Mouse (Mus musculus) heart, postnatal 25 days (tissue): ENCODE results near the gene Slc48a1. TPM values are rescaled to one million over a fixed set of nuclear protein-coding genes. Genes with fewer than 3 reads are reported as not detected.

Experiments
- DNase-seq: peaks from one replicate; pipeline ENCODE4 v3.0.0; 2022; ENCODE audit warnings: low spot score
- intact Hi-C: fragments of 180-260 bp; cut with DNase I; formaldehyde crosslinking; loops from one replicate; pipeline ENCODE4 v1.15.1; 2025
- total RNA-seq, 2 experiments: library from RNA; stranded (reverse); gene quantifications; 2 replicates each; pipeline ENCODE4 v1.2.3; 2021

The Slc48a1 gene
- total RNA-seq, 2 experiments from 2014 or later: 76.5 to 83.0 TPM

- DNase-seq: no peak
- intact Hi-C loops: loop anchor here (1.0 to 5.0 kb wide), 2 partner anchors 59 to 175 kb away; no protein-coding TSS in a partner anchor
Measured at GRCm38 (mm10) chr15:97776919-97777318, 1.4 kb upstream of the Slc48a1 start.

GRCm38 (mm10) chr15:97779576-97779975 lies 1.3 kb downstream of the Slc48a1 start:
- DNase-seq: no peak
- intact Hi-C loops: loop anchor here (1.0 to 5.0 kb wide), 2 partner anchors 59 to 173 kb away; no protein-coding TSS in a partner anchor

DNA sequence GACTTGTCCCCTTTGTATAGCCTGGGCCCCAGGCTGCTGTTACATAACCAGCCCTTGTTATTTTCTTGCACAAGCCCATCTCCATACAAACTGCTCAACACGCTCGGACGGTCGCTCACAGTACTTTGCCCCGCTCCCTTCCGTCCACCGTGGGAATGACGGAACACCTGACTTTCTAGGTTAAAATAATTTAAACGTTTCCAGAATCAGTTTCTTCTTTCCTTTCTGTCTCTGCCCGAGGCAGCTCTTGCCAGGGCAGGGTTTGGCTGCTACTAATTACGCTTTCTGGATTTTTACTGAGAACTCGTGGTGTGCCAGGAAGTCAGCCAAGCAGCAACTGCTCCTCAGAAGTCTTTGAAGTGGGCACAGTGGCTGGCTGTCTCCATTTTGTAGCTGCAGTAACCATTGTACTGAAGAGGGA lies 2.3 kb downstream of the Slc48a1 start:
- intact Hi-C loops: loop anchor here (5.0 kb wide), 1 partner anchor 113 kb away; no protein-coding TSS in a partner anchor
- DNase-seq: no peak

- no peak for DNase-seq
- intact Hi-C loops: loop anchor here (5.0 kb wide), 1 partner anchor 115 kb away; no protein-coding TSS in a partner anchor
Measured at GRCm38 (mm10) chr15:97781961-97782748, 3.8 kb downstream of the Slc48a1 start.

DNA sequence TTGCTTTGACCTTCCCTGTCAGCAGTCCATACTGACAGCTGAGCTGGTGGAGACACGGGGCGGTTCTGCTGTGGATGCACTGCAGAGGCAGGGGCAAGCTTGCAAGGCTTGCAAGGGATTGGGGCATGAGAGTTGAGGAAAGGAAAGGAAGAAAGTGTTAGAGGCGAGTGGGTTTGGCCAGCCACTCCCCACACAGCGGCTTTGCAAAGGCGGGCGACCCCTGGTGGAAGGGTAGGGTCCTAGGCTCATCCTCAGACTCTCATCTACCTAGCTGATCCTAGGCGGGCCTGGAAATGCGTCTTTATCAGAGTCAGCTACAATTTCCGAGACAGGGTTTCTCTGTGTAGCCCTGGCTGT lies 4.4 kb downstream of the Slc48a1 start:
- intact Hi-C loops: loop anchor here (5.0 kb wide), 1 partner anchor 115 kb away; no protein-coding TSS in a partner anchor
- DNase-seq: peak; percentile 55

GRCm38 (mm10) chr15:97784092-97784559 lies 5.8 kb downstream of the Slc48a1 start:
- intact Hi-C loops: loop anchor here (1.0 to 5.0 kb wide), 2 partner anchors 65 to 117 kb away; no protein-coding TSS in a partner anchor
- DNase-seq: peak; percentile 76

DNA sequence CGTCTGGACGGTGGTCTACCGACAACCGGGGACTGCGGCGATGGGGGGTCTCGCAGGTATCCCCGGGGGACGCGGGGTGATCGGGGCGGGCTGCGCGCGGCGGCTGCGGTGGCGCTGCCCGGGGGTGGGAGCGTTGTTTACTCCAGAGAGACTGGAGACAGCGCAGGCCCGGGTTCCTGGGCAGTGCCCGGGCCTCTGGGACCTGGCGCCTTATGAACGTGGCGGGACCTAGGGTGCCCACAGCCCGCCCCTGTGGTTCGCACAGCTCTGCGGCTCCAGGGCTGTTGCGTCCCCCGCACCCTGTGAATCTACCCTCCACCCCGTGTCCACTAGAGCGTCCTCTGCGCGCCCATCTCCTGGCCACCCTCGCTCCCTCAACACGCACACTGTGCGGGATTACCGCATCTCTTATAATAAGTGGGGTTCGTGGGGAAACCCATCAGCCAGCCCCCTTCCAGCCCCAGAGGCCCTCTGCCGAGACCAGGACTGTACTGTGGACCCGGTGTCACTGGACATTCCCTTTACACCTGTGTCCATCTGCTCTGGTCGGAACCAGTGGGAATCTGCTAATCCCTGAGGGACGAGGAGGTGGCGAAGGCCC lies 6.3 kb downstream of the Slc48a1 start:
- DNase-seq: no peak
- intact Hi-C loops: loop anchor here (1.0 to 5.0 kb wide), 3 partner anchors 43 to 117 kb away; no protein-coding TSS in a partner anchor

DNA sequence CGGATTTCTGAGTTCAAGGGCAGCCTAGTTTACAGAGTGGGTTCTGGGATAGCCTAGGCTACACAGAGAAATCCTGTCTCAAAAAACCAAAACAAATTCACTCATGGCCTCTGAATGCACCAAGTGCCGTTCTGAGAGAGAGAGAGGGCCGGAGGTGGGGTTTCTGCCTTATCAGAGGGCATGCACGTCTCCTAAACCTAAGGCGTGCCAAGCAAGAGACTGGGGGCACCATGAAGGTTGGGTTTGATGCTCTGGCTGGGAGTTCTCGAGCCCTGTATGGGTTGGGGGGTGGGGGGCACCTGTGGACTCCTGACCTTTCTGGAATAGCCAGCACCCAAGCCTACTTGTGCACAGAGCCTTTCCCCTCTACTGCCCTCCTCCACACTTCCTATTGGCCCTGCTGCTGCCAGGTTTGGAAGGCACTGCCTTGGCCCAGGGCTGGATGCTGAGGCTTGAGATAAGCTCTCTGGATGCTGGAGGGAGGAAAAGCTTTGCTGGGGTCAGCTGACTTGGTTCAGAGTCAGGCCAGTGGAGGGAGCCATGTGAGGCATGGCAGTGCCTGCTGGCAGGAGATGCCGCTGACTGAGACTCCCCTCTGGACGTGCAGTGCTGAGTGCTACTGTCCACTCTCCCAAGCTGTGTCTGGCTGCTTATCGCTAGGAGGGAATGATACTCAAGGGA lies 7.6 kb downstream of the Slc48a1 start:
- intact Hi-C loops: loop anchor here (5.0 kb wide), 1 partner anchor 41 kb away; no protein-coding TSS in a partner anchor
- peak; percentile 44 for DNase-seq

DNA sequence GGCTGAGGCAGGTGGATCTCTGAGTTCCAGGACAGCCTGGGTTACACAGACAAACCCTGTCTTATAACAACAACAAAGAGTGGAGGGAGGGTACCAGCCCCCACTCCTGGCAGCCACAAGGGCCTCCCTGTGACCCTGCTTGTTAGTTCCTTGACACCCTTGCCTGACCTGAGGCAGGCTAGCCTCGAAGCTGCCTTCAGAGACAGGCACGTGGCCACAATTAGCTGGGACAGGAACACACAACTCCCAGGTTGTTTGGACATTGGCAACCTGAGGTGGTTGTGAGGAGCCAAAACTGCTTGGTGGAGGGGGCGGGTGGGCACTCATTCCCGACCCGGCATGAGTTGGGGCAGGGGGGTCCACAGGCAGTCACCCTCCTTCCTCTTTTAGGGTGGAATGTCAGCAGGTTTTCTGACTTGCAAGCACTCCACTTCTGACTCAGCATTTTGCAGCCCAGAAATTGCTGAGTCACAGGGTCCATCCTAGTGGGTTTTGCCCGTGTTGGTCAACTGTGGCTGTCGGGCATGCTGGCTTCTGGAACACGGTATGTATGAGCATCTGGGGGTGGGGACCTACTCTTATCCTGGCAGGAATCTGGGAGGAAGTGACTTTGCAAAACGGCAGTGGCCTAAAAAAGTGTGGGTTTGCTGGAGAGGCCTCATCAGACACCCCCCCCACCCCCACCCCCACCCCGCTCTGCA lies 8.2 kb downstream of the Slc48a1 start:
- intact Hi-C loops: loop anchor here (5.0 kb wide), 1 partner anchor 41 kb away; no protein-coding TSS in a partner anchor
- DNase-seq: no peak

GRCm38 (mm10) chr15:97787148-97787798 lies 9.0 kb downstream of the Slc48a1 start:
- DNase-seq: no peak
- intact Hi-C loops: loop anchor here (5.0 kb wide), 1 partner anchor 40 kb away; no protein-coding TSS in a partner anchor

DNA sequence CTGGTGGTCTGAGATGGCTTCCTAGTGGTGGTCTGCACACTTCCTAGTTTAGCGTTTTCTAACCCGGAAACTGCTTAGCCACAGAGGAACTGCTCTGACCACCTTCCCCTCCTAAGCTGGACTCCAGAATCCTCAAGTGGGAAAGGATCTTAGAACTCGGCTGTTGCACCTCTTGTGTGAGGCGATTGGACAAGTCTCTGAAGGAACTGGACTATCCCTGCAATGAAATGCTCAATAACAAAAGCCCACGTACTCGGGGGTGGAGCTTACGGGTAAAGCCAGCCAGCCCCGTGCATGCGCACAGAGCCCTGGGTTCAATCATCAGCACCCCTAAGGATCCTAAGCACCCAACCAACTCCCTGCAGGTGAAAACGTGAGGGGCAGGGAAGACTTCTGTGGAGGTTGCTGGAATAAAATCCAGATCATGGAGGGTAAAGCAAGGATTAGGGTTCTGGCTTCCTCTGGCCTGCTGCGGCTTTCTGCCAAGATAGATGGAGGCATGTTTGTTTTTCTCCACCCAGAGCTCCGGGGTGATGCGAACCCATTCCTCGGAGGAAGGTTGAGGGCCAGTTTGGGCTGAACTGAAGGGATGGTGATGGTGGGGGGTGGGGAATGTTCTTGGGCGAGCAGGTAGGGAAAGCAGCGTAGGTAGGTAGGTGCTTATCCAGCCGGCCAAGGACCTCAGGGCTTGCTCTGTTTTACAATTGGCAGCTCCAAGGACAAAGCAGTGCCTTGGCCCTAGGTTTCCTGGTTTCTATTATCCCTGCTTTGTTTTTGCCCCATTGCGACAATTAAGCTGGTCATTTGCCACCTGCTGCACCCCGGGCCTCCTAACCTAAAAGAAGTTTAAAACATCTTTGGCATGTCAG lies 9.7 kb downstream of the Slc48a1 start:
- DNase-seq: no peak
- intact Hi-C loops: loop anchor here (5.0 kb wide), 1 partner anchor 39 kb away; no protein-coding TSS in a partner anchor

GRCm38 (mm10) chr15:97788821-97789220 lies 10.5 kb downstream of the Slc48a1 start:
- intact Hi-C loops: loop anchor here (5.0 kb wide), 1 partner anchor 38 kb away; no protein-coding TSS in a partner anchor
- DNase-seq: no peak

- intact Hi-C loops: loop anchor here (5.0 kb wide), 2 partner anchors 37 to 162 kb away; no protein-coding TSS in a partner anchor
- DNase-seq: no peak
Measured at GRCm38 (mm10) chr15:97789761-97790505, 11.6 kb downstream of the Slc48a1 start.

- intact Hi-C loops: loop anchor here (5.0 kb wide), 1 partner anchor 161 kb away; no protein-coding TSS in a partner anchor
- DNase-seq: no peak
Measured at GRCm38 (mm10) chr15:97791126-97791700, 12.9 kb downstream of the Slc48a1 start.

DNA sequence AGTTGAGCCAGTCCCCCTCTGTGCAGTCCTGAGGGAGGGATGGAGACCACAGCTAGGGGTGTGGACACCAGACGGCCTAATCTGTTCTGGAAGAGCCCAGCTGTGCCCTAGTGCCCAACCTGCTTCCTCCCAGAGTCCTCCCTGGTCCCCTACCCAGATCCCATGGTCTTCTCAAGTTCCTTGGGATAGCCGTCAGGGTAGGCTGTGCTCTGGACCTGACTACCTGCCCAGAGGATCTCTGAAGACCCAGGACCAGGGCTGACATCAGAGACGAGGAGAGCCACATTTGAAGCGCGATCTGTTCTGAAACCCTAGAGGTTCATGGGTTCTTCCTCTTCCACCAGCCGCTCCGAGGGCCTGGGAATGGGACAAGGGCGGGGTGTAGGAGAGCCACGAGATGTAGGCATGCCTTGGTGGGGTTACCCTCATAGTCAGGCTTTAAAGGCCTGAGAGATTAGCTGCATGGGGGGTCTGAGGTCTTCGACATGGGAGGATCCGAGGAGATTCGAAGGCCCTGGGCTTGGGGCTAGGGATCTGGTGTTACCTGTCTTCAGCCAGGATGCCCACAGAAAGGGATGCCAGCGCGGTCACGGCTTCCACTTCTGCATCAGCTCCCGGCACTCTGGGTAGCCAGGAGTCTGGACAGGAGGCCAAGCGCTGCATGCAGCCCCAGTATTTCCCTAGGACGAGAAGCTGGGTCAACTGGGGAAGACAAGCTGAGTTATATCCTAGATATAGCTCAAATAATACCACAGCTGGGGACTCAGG lies 15.2 kb downstream of the Slc48a1 start:
- DNase-seq: no peak
- intact Hi-C loops: loop anchor here (5.0 kb wide), 1 partner anchor 159 kb away; no protein-coding TSS in a partner anchor

GRCm38 (mm10) chr15:97794268-97794667 lies 15.9 kb downstream of the Slc48a1 start:
- intact Hi-C loops: loop anchor here (5.0 kb wide), 1 partner anchor 158 kb away; no protein-coding TSS in a partner anchor
- no peak for DNase-seq
